Mouse (Mus musculus): Measurements from ENCODE around the gene Cox4i2. TPM values are rescaled to one million over a fixed set of nuclear protein-coding genes. Genes with fewer than 3 reads are reported as not detected.

Gene Cox4i2
- polyA plus RNA-seq, 1 experiment = 0.32 TPM

- H3K27me3 ChIP-seq (ENCODE audit: control insufficient read depth, insufficient read depth, low read length) = no peaks in the 10 kb centered on the region
- H3K27ac ChIP-seq (ENCODE audit: control insufficient read depth, insufficient read depth, low read depth, low read length) = no peak overlapping the region
- H3K36me3 ChIP-seq (ENCODE audit: control insufficient read depth, insufficient read depth, low read length) = no peaks in the 10 kb centered on the region
- TF ChIP-seq POLR2A (IDR thresholded peaks at IDR 0.05; ENCODE audit: control insufficient read depth, low read depth, low read length) = no peak
- TF ChIP-seq CTCF (IDR thresholded peaks at IDR 0.05; ENCODE audit: control insufficient read depth, insufficient read depth, insufficient replicate concordance, low read depth, low read length) = no peak
- no peaks in the 10 kb centered on the region for H3K4me1 ChIP-seq (ENCODE audit: control insufficient read depth, insufficient read depth, low read length)
- H3K4me3 ChIP-seq (ENCODE audit: control insufficient read depth, low read depth, low read length) = no peak overlapping the region
Measured at GRCm38 (mm10) chr2:152800762-152801113, 46.8 kb downstream of the Cox4i2 start.

GRCm38 (mm10) chr2:152802303-152802702 is 48.3 kb downstream of the Cox4i2 start:
- Histone ChIP-seq H3K27ac (ENCODE audit: control insufficient read depth, insufficient read depth, low read depth, low read length) (no peak overlapping the region), H3K36me3 (ENCODE audit: control insufficient read depth, insufficient read depth, low read length) (no peaks in the 10 kb centered on the region; the same call in 1 of the 2 replicates), H3K4me1 (ENCODE audit: control insufficient read depth, insufficient read depth, low read length) (peaks cover 3% of the 10 kb centered on the region; the same call in 1 of the 2 replicates), H3K4me3 (ENCODE audit: control insufficient read depth, low read depth, low read length) (no peak overlapping the region), H3K27me3 (ENCODE audit: control insufficient read depth, insufficient read depth, low read length) (no peaks in the 10 kb centered on the region)
- TF ChIP-seq POLR2A (IDR thresholded peaks at IDR 0.05; ENCODE audit: control insufficient read depth, low read depth, low read length) (no peak), CTCF (IDR thresholded peaks at IDR 0.05; ENCODE audit: control insufficient read depth, insufficient read depth, insufficient replicate concordance, low read depth, low read length) (no peak)

- TF ChIP-seq CTCF (IDR thresholded peaks at IDR 0.05; ENCODE audit: control insufficient read depth, insufficient read depth, insufficient replicate concordance, low read depth, low read length) = no peak
- Histone ChIP-seq H3K36me3 (ENCODE audit: control insufficient read depth, insufficient read depth, low read length) (no peaks in the 10 kb centered on the region; the same call in 1 of the 2 replicates), H3K27me3 (ENCODE audit: control insufficient read depth, insufficient read depth, low read length) (no peaks in the 10 kb centered on the region), H3K27ac (ENCODE audit: control insufficient read depth, insufficient read depth, low read depth, low read length) (no peak overlapping the region), H3K4me1 (ENCODE audit: control insufficient read depth, insufficient read depth, low read length) (peaks cover 3% of the 10 kb centered on the region; the same call in 1 of the 2 replicates), H3K4me3 (ENCODE audit: control insufficient read depth, low read depth, low read length) (no peak overlapping the region)
Measured at GRCm38 (mm10) chr2:152803081-152803480, 49.1 kb downstream of the Cox4i2 start.

- Histone ChIP-seq H3K4me3 (ENCODE audit: control insufficient read depth, low read depth, low read length) (no peak overlapping the region), H3K27me3 (ENCODE audit: control insufficient read depth, insufficient read depth, low read length) (no peaks in the 10 kb centered on the region), H3K4me1 (ENCODE audit: control insufficient read depth, insufficient read depth, low read length) (peaks cover 3% of the 10 kb centered on the region; the same call in 1 of the 2 replicates), H3K27ac (ENCODE audit: control insufficient read depth, insufficient read depth, low read depth, low read length) (no peak overlapping the region), H3K36me3 (ENCODE audit: control insufficient read depth, insufficient read depth, low read length) (no peaks in the 10 kb centered on the region; the same call in 1 of the 2 replicates)
- TF ChIP-seq POLR2A (IDR thresholded peaks at IDR 0.05; ENCODE audit: control insufficient read depth, low read depth, low read length) (no peak), CTCF (IDR thresholded peaks at IDR 0.05; ENCODE audit: control insufficient read depth, insufficient read depth, insufficient replicate concordance, low read depth, low read length) (no peak)
Measured at GRCm38 (mm10) chr2:152804408-152805110, 50.6 kb downstream of the Cox4i2 start.

GRCm38 (mm10) chr2:152805111-152805490 is 51.1 kb downstream of the Cox4i2 start:
- H3K27ac ChIP-seq (ENCODE audit: control insufficient read depth, insufficient read depth, low read depth, low read length) = no peak overlapping the region
- H3K4me1 ChIP-seq (ENCODE audit: control insufficient read depth, insufficient read depth, low read length) = peaks cover 3% of the 10 kb centered on the region; the same call in 1 of the 2 replicates
- no peak overlapping the region for H3K4me3 ChIP-seq (ENCODE audit: control insufficient read depth, low read depth, low read length)
- H3K27me3 ChIP-seq (ENCODE audit: control insufficient read depth, insufficient read depth, low read length) = no peaks in the 10 kb centered on the region
- H3K36me3 ChIP-seq (ENCODE audit: control insufficient read depth, insufficient read depth, low read length) = no peaks in the 10 kb centered on the region; the same call in 1 of the 2 replicates
- TF ChIP-seq POLR2A (IDR thresholded peaks at IDR 0.05; ENCODE audit: control insufficient read depth, low read depth, low read length) = no peak
- TF ChIP-seq CTCF (IDR thresholded peaks at IDR 0.05; ENCODE audit: control insufficient read depth, insufficient read depth, insufficient replicate concordance, low read depth, low read length) = no peak

GRCm38 (mm10) chr2:152806037-152806436 is 52.1 kb downstream of the Cox4i2 start:
- Histone ChIP-seq H3K4me1 (ENCODE audit: control insufficient read depth, insufficient read depth, low read length) (peaks cover 3% of the 10 kb centered on the region; the same call in 1 of the 2 replicates), H3K27me3 (ENCODE audit: control insufficient read depth, insufficient read depth, low read length) (no peaks in the 10 kb centered on the region), H3K36me3 (ENCODE audit: control insufficient read depth, insufficient read depth, low read length) (no peaks in the 10 kb centered on the region; the same call in 1 of the 2 replicates), H3K4me3 (ENCODE audit: control insufficient read depth, low read depth, low read length) (no peak overlapping the region), H3K27ac (ENCODE audit: control insufficient read depth, insufficient read depth, low read depth, low read length) (no peak overlapping the region)
- TF ChIP-seq POLR2A (IDR thresholded peaks at IDR 0.05; ENCODE audit: control insufficient read depth, low read depth, low read length) (no peak), CTCF (IDR thresholded peaks at IDR 0.05; ENCODE audit: control insufficient read depth, insufficient read depth, insufficient replicate concordance, low read depth, low read length) (no peak)

- H3K36me3 ChIP-seq (ENCODE audit: control insufficient read depth, insufficient read depth, low read length) = no peaks in the 10 kb centered on the region; the same call in 1 of the 2 replicates
- no peak overlapping the region for H3K4me3 ChIP-seq (ENCODE audit: control insufficient read depth, low read depth, low read length)
- H3K4me1 ChIP-seq (ENCODE audit: control insufficient read depth, insufficient read depth, low read length) = peaks cover 3% of the 10 kb centered on the region; the same call in 1 of the 2 replicates
- H3K27ac ChIP-seq (ENCODE audit: control insufficient read depth, insufficient read depth, low read depth, low read length) = no peak overlapping the region
- H3K27me3 ChIP-seq (ENCODE audit: control insufficient read depth, insufficient read depth, low read length) = no peaks in the 10 kb centered on the region
- no peak for TF ChIP-seq POLR2A (IDR thresholded peaks at IDR 0.05; ENCODE audit: control insufficient read depth, low read depth, low read length)
- TF ChIP-seq CTCF (IDR thresholded peaks at IDR 0.05; ENCODE audit: control insufficient read depth, insufficient read depth, insufficient replicate concordance, low read depth, low read length) = no peak
Measured at GRCm38 (mm10) chr2:152808178-152808577, 54.2 kb downstream of the Cox4i2 start.
